Mouse (Mus musculus) adrenal gland, postnatal 36 days (tissue): ENCODE data around the gene Slc25a26. TPM values are rescaled to one million over a fixed set of nuclear protein-coding genes. Genes with fewer than 3 reads are reported as not detected.

ENCODE experiments used
- DNase-seq, 2 experiments: peaks; one replicate each; pipeline ENCODE4 v3.0.0; 2021; ENCODE audit warnings: mixed read lengths in 1 of 2
- microRNA-seq: library from miRNA; unstranded; fragments of <30 nt; microRNA quantifications from one replicate; pipeline ENCODE4 v1.2.0, GENCODE M21; 2021
- total RNA-seq, 2 experiments: library from RNA; stranded (reverse); gene quantifications; 2 replicates each; pipeline ENCODE4 v1.2.3; 2021

Slc25a26 gene
- total RNA-seq, 2 experiments from 2014 or later, result 14.2 to 14.7 TPM

DNA sequence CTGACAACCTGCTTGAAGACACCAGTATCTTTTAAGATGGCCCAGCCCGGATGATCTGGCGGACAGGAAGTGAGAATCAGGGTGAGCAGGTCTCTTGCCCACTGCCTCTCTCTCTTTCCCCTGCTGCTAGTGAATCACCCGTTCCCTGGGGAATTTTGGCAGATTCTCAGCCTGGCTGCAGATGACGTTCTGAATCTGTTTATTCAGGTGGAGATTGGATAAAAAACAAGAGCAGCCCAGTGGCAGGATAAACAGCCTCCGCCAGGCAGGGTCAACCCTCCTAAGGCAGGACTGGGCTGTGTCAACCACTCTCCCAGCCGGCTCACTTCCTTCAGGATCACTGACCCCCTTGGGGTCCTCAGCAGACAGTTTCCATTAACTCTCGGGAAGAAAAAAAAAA lies 140.2 kb downstream of the Slc25a26 start:
- DNase-seq, result peak; percentile 36 to 62

DNA sequence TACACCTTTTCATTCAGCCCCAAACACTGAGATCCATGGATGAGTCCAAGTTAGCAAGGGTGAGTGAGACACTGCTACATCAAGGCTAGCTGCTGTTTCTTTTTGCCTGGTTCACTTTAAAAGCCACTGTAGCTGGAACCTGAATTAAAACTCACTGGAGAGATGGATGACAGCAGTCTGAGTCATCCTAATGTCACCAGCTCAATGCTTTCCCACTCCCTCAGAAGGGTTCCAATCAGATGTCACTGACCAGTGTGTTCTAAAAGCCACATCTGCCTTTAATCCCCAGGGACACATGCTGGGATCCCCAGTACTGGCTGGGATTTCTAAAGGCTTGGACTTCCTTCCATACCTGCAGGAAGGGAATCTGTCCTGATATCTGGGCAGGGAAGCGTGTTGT lies 141.9 kb downstream of the Slc25a26 start:
- no peak for DNase-seq

GRCm38 (mm10) chr6:94643989-94644388 lies 143.9 kb downstream of the Slc25a26 start:
- no peak for DNase-seq

GRCm38 (mm10) chr6:94644641-94645040 lies 144.5 kb downstream of the Slc25a26 start:
- no peak for DNase-seq

DNA sequence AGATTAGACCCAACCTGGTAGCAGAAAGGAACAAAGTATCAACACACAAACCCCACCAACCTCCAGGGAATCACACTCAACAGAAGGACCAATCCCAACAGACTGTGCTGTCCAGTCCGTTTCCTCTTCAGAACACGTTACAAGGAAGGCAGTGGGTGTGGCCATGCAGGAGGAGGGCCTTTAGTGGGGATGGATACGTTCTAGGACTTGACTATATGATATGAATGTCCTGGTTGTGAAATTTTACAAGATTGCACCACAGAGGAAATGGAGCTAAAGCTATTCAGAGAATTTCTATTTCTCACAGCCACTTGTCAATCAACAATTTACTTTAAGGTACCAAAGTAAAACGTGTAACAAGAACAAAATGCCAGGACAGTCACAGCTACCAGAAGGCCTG lies 145.6 kb downstream of the Slc25a26 start:
- no peak for DNase-seq

- DNase-seq, result no peak
Observed at GRCm38 (mm10) chr6:94646274-94646863, 146.2 kb downstream of the Slc25a26 start.

- no peak for DNase-seq
Observed at GRCm38 (mm10) chr6:94646902-94647301, 146.8 kb downstream of the Slc25a26 start.

- peak; percentile 26 to 72 for DNase-seq
Observed at GRCm38 (mm10) chr6:94647574-94648430, 147.7 kb downstream of the Slc25a26 start.

DNA sequence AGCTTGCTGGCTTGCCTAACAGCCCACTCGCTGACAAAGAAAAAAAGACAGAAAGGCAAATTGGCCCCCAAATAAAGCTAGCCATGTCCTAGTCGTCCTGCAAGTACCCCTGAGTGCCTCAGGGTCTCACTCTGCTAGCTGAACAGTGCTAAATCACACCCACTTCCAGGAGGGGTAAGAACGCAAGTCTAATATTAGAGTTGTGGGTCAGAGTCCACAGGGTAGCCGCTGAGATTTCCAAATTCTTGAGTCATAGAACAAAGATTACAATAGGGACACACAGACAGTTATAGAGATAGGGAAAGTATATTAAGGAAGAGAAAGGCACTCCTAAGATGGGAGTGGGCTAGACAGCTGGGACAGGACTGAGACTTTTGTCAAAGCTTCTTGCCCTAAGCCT lies 148.4 kb downstream of the Slc25a26 start:
- no peak for DNase-seq

DNA sequence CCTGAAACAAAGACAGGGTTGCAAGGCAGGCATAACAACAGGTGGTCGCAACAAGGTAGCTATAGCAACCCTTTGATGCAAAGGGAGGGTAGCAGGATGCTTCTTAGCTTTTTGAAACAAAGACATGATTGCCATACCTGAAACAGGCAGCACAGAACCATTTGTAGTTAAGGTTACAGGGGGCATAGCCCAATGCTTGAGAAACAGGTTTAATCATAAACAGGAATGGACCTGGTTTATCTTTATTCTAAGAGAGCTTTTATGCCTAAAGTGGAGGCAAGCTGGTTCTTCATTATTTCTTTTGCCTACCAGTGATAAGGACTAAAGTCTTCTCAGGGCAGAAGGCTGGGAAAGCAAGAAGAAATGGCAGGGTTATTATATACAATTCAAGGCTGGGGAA lies 149.5 kb downstream of the Slc25a26 start:
- no peak for DNase-seq

GRCm38 (mm10) chr6:94651541-94651940 lies 151.4 kb downstream of the Slc25a26 start:
- DNase-seq, result no peak

- DNase-seq, result no peak
Observed at GRCm38 (mm10) chr6:94652659-94653213, 152.6 kb downstream of the Slc25a26 start.

DNA sequence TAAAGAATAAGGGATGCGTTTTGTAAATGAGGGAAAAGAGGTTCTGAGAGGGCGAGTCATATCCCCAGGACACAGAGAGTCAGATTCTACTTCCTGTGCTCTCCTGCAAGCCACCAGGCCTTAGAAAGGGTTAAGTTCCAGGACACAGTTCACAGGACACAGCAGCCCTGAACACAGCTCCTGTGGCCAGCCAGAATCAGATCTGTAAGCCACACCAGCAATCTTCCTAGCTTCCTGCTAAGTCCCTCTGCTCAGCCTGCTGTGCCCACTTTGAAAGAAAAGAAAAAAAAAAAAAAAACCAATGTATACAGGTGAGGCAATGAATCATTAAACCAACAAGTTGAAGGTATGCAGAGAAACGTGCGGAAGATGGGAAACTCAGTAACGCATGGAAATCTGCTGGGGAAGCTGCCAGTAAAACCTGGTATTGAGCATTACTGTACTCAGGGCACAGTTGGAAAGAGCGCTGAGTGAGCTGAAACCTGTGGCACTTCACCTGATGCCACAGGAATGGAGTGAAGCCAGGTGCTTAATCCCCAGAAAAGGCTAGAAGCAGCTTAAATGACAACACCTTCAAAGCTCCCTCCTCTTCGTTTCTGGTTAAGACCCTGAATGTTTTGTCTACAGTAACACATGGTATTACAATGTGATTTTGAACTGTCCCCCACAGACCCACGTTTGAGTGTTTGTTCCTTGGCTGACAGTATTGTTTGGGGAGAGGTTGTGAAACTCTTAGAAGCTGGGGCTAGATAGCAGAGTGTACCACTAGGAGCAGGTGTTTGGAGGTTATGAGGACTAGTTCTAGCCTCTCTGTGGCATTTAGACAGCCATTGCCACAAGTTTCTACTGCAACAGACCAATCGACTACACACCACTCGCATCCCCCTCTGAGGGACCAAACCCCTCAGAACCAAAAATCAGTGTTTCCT lies 153.5 kb downstream of the Slc25a26 start:
- no peak for DNase-seq

Small RNAs within 50 kb of the gene (microRNA-seq; reads per million reads assigned to microRNA genes)
- not detected for gene Mir7041

Other genes starting within 250 kb of the Slc25a26 start
- gene Magi1, start 216.4 kb upstream of the Slc25a26 start, total RNA-seq, result 10 to 100 TPM; 12.6 to 41.2 TPM
- 10 to 100 TPM; 11.7 to 14.9 TPM for gene Lrig1, start 199.8 kb downstream of the Slc25a26 start, total RNA-seq